Mouse (Mus musculus) 3134 (cell line): ENCODE measurements around the gene Baiap2.
A peak's percentile ranks its signal among the peaks of the same experiment; 100 is the strongest.

Experiments used
- DNase-seq: peaks from one replicate; pipeline ENCODE4 v3.0.0-alpha.2; 2011; ENCODE audit warnings: low spot score; ENCODE audit not compliant: insufficient read length; ENCODE audit errors: extremely low read depth

Baiap2 gene

GRCm38 (mm10) chr11:119970021-119970851, 27.7 kb downstream of the Baiap2 start:
- DNase-seq, result peak; percentile 62

DNA sequence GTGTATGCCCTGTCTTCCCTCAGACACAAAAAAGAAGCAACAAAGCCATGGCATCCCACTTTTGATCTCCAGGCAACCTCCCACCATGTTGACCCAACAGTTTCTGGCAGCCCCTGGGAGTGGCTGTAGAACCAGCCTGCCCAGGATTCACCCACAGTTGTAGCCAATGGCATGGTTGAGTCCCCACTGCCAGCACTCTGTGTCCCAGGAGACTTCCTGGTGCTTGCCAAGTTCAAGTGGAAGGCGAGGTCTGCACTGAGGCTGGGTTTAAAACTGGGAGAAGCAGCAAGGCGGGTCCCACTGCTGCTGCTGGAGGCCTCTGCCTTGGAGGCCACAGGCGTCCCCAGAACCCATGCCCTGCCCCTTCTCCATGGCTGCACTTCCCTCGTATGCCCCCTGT, 31.2 kb downstream of the Baiap2 start:
- peak; percentile 76 for DNase-seq

- peak; percentile 85 for DNase-seq
Measured at GRCm38 (mm10) chr11:119975739-119976501, 33.4 kb downstream of the Baiap2 start.

GRCm38 (mm10) chr11:119978701-119979100, 36.1 kb downstream of the Baiap2 start:
- DNase-seq, result no peak

GRCm38 (mm10) chr11:119979596-119980385, 37.2 kb downstream of the Baiap2 start:
- DNase-seq, result peak; percentile 52

DNA sequence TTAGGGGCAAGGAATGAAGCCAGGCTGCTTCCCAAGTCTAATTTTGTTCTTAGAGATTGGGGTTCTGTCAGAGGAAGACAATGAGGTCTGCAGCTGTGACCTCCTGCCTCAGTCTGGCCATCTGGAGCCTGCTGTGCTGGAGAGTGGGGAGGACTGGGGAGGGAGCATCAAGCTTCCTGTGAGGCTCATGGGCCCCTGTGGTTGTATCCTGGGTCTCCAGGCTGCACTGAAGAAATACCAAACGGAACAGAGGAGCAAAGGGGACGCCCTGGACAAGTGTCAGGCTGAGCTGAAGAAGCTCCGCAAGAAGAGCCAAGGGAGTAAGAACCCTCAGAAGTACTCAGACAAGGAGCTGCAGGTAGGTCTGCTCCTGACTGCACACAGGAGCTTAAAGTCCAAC, 39.2 kb downstream of the Baiap2 start:
- no peak for DNase-seq

DNA sequence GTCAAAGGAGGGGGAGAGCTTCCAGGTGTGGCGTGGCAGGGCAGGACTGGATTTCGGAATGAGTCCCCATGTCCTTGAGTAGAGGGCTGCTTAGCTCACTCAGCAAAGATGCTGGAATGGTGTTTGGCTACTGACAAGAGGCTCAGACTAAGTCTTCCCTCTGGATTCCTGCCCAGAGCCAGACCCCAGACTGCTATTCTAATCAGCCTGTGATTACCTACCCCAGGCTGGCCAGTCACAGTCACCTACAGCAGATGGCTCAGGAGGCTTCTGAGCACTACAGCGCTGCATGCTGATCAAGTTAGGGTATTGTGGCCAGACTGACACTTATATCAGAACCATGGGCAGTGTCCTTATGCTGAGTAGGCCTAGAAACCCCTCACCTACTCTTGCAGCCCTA, 39.7 kb downstream of the Baiap2 start:
- DNase-seq, result no peak

- no peak for DNase-seq
Measured at GRCm38 (mm10) chr11:119983151-119983550, 40.6 kb downstream of the Baiap2 start.

GRCm38 (mm10) chr11:119986751-119987425, 44.3 kb downstream of the Baiap2 start:
- DNase-seq, result peak; percentile 59

DNA sequence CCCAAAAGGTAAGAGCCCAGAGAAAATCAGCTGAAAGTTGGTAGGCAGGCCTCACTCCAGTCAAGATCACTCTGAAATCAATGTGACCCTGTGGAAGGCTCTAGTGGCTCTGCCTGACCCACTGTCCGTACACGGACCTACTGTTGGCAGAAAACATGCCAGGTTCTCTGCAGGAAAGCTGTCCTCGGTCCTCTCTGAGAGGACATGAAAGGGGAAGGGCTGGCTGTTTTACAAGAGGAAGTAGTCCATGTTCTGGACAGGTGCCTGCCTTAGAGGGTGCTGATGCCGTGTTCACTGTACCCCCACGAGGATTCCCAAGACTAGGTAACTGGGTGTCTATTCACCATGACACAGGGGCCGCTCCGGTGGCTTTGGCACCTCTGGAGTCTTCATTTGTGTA, 45.3 kb downstream of the Baiap2 start:
- no peak for DNase-seq

DNA sequence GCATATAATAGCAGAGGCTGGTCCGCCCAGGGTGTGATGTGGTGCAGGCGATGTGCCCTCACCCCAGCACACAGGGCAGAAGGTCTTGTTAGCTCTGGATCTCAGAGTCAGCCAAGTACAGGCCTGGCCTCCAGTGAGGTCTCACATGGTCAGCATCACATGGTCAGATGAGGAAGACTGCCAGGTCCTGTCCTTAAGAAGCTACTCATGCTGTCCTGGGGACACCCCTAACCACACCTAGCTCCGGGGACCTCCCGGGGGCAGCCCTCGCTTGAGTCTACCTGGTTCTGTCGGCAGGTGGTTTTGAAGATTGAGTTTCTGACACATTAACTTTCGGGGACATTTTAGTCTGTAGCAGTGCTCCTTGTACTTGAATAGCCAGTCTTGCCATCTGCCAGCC, 45.8 kb downstream of the Baiap2 start:
- DNase-seq, result peak; percentile 82

- DNase-seq, result peak; percentile 88
Measured at GRCm38 (mm10) chr11:119989115-119989564, 46.6 kb downstream of the Baiap2 start.

DNA sequence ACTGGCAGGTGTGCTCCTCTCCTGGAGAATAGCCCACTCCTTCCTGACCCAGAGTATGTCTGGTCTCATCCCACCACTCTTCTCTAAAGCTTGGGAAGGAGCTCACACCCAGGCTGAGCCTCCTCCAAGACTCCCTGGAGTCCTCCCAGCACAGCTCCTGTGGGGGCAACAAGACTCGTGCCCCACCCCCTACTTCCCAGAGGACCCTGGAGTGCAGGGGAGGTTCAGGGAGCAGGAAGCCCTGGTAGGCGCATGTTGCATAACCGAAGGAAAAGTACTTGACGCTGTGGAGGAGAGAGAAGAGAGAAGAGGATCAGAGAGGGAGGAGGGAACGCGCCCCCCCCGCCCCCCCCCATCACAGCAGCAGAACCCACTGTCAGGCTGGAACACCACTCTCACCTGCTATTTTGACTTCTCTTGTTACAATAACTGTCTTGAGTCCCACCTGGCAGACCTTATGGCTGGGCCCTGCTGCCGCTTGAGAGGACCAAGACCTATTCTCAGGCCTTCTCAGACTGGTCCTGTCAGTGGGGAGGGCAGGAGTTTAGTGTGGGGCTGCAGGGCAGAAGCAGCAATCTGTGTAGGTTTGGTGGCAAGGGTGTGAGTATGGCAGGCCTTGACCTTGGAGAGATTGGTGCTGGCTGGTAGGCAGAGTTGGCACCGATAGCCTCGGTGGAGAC, 48.2 kb downstream of the Baiap2 start:
- no peak for DNase-seq

DNA sequence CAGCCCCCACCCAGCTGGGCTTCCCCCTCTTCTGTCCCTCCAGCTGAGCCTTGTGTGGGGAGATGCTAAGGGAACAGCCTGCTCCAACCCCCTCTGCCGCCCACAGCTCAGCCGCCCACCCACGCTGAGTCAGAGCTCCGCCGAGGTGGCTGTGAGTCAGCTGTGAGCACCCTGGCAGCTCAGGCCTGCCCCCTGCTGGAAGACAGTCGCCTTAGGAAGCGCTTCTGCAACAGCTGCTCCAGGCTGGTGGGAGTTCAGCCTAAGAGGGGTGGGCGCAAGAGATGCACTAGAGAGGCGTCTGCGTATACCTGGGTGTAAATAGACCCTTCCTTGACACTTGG, 48.7 kb downstream of the Baiap2 start:
- DNase-seq, result peak; percentile 89

- DNase-seq, result no peak
Measured at GRCm38 (mm10) chr11:119997351-119997750, 54.8 kb downstream of the Baiap2 start.

GRCm38 (mm10) chr11:120002041-120002440, 59.5 kb downstream of the Baiap2 start:
- no peak for DNase-seq

DNA sequence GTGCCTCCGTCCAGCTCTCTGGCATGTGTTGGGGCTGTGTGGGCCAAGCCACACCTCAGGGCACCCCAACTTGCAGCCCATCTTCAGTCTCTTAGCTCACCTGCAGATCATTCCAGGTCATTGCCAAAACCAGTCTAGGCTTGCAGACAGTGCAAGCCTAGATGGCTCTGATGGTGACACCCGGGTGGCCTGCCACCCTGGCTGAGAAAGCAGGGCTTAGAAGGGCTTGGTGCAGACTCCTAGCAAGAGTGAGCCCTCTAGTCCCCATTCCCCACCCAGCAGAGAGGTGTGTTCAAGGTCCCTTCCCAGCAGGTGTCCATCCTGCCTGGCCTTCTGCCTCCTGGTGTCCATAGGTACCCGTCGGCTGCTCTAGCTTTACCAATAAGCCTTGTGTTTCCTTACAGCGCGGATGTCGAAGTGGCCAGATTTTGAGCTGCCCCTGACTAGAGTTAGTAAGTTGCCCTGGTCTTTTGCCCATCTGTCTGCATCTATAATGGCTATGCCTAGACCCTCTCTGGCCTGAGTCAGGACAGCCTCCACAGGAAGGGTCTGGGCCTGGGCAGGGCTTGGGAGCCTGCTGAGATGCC, 60.2 kb downstream of the Baiap2 start:
- DNase-seq, result no peak

DNA sequence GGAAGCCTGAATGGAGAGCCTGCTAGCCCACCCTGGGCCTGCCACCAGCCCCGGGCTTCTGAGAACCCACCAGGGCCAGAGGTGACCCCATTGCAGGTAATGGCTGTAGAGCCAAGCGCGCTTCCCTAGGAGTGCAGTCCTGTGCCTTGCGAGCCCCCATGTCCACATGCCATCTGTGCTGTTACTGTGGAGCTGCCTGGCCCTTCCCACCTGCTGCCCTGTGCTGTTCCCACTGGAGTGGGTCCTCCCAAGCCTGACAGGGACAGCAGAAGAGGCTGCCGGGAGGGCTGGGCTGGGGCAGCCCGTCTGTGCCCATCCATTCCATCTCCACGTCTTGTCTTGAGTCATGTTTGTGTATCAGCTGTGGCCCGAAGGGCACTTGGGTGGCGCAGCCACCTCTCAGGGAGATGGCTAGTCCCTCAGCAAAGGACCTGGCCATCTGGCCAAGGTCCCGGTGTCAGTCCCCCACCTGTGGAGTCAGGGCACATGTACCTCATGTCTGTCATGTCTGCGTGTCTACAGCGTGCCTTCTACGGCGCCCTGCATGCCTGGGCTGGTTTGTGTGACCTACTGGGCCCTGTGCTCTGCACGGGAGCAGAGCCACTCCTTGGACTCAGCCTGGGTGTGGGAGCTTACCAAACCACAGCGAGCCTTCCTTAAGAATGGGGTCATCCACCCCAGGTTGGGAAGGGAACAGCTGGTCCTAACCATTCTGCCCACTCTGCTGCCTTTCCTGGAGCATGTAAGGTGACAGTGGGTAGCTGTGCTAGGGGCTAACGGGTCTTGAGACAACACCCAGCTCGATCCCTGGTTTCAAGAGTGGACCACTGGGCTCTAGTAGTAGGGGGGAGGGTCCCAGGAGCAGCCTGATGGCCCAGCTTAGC, 63.1 kb downstream of the Baiap2 start:
- DNase-seq, result no peak
